Mouse (Mus musculus): ENCODE results near the gene Vwa8. TPM values are rescaled to one million over a fixed set of nuclear protein-coding genes. Genes with fewer than 3 reads are reported as not detected.
A peak's percentile ranks its signal among the peaks of the same experiment; 100 is the strongest.

Gene Vwa8
- polyA plus RNA-seq, 1 experiment from 2014 or later, result 22.7 TPM

GRCm38 (mm10) chr14:79031230-79031740 is 182.4 kb downstream of the Vwa8 start:
- ATAC-seq (ENCODE audit: insufficient number of reproducible peaks, low FRiP score), result no peak
- H3K36me3 ChIP-seq, result 0 out of 2 replicates have a peak, but pooled peaks cover 4% of the 10 kb centered on the region
- H3K4me2 ChIP-seq, result no peak overlapping the region
- H3K4me1 ChIP-seq (replicated peaks), result peaks cover 12% of the 10 kb centered on the region; the same call in 1 of the 2 replicates
- H3K9ac ChIP-seq, result no peak overlapping the region
- no peaks in the 10 kb centered on the region for H3K27me3 ChIP-seq (replicated peaks)
- WGBS, result 84% methylated on average over 8 of the region's 8 CpGs
- H3K4me3 ChIP-seq, result no peak overlapping the region
- no peak overlapping the region for H3K27ac ChIP-seq (ENCODE audit: poor library complexity, severe bottlenecking)
- no peaks in the 10 kb centered on the region for H3K9me3 ChIP-seq (replicated peaks)

- no peak for ATAC-seq (ENCODE audit: insufficient number of reproducible peaks, low FRiP score)
- no peak overlapping the region for H3K4me2 ChIP-seq
- H3K4me1 ChIP-seq (replicated peaks), result peaks cover 12% of the 10 kb centered on the region; the same call in 1 of the 2 replicates
- H3K9me3 ChIP-seq (replicated peaks), result no peaks in the 10 kb centered on the region
- WGBS, result 42% methylated on average over 6 of the region's 6 CpGs
- H3K4me3 ChIP-seq, result no peak overlapping the region
- H3K9ac ChIP-seq, result no peak overlapping the region
- no peak overlapping the region for H3K27ac ChIP-seq (ENCODE audit: poor library complexity, severe bottlenecking)
- peaks cover 10% of the 10 kb centered on the region; the same call in 1 of the 2 replicates for H3K36me3 ChIP-seq
- no peaks in the 10 kb centered on the region for H3K27me3 ChIP-seq (replicated peaks)
These were observed 184.5 kb downstream of the Vwa8 start for GRCm38 (mm10) chr14:79033396-79033795.

- Histone ChIP-seq H3K36me3 (peaks cover 10% of the 10 kb centered on the region; the same call in 1 of the 2 replicates), H3K9me3 (replicated peaks) (no peaks in the 10 kb centered on the region), H3K27ac (ENCODE audit: poor library complexity, severe bottlenecking) (no peak overlapping the region), H3K4me3 (no peak overlapping the region), H3K4me2 (no peak overlapping the region), H3K4me1 (replicated peaks) (peaks cover 12% of the 10 kb centered on the region; the same call in 1 of the 2 replicates), H3K27me3 (replicated peaks) (no peaks in the 10 kb centered on the region), H3K9ac (no peak overlapping the region)
- ATAC-seq (ENCODE audit: insufficient number of reproducible peaks, low FRiP score), result no peak
- WGBS, result 46% methylated on average over 9 of the region's 9 CpGs
These were observed 185.7 kb downstream of the Vwa8 start for GRCm38 (mm10) chr14:79034511-79034913.

- Histone ChIP-seq H3K4me2 (no peak overlapping the region), H3K4me1 (replicated peaks) (peaks cover 12% of the 10 kb centered on the region; the same call in 1 of the 2 replicates), H3K27ac (ENCODE audit: poor library complexity, severe bottlenecking) (no peak overlapping the region), H3K9me3 (replicated peaks) (no peaks in the 10 kb centered on the region), H3K27me3 (replicated peaks) (no peaks in the 10 kb centered on the region), H3K36me3 (peaks cover 13% of the 10 kb centered on the region), H3K4me3 (no peak overlapping the region), H3K9ac (no peak overlapping the region)
- 85% methylated on average over 9 of the region's 9 CpGs for WGBS
- no peak for ATAC-seq (ENCODE audit: insufficient number of reproducible peaks, low FRiP score)
These were observed 186.7 kb downstream of the Vwa8 start for GRCm38 (mm10) chr14:79035575-79035974.

GRCm38 (mm10) chr14:79047186-79047585 is 198.3 kb downstream of the Vwa8 start:
- Histone ChIP-seq H3K27me3 (replicated peaks) (no peaks in the 10 kb centered on the region), H3K36me3 (0 out of 2 replicates have a peak, but pooled peaks cover 2% of the 10 kb centered on the region), H3K27ac (ENCODE audit: poor library complexity, severe bottlenecking) (no peak overlapping the region), H3K4me3 (no peak overlapping the region), H3K9me3 (replicated peaks) (no peaks in the 10 kb centered on the region), H3K4me1 (replicated peaks) (no peaks in the 10 kb centered on the region), H3K4me2 (no peak overlapping the region), H3K9ac (no peak overlapping the region)
- no peak for ATAC-seq (ENCODE audit: insufficient number of reproducible peaks, low FRiP score)
- 58% methylated on average over 2 of the region's 2 CpGs for whole genome bisulfite sequencing

GRCm38 (mm10) chr14:79047956-79048355 is 199.1 kb downstream of the Vwa8 start:
- Histone ChIP-seq H3K4me1 (replicated peaks) (no peaks in the 10 kb centered on the region), H3K36me3 (0 out of 2 replicates have a peak, but pooled peaks cover 2% of the 10 kb centered on the region), H3K4me3 (no peak overlapping the region), H3K9me3 (replicated peaks) (no peaks in the 10 kb centered on the region), H3K27me3 (replicated peaks) (no peaks in the 10 kb centered on the region), H3K27ac (ENCODE audit: poor library complexity, severe bottlenecking) (no peak overlapping the region), H3K9ac (no peak overlapping the region), H3K4me2 (no peak overlapping the region)
- WGBS, result 80% methylated on average over 6 of the region's 6 CpGs
- ATAC-seq (ENCODE audit: insufficient number of reproducible peaks, low FRiP score), result no peak

- H3K4me3 ChIP-seq, result no peak overlapping the region
- no peak overlapping the region for H3K27ac ChIP-seq (ENCODE audit: poor library complexity, severe bottlenecking)
- no peaks in the 10 kb centered on the region for H3K27me3 ChIP-seq (replicated peaks)
- 73% methylated on average over 11 of the region's 11 CpGs for WGBS
- H3K36me3 ChIP-seq, result 0 out of 2 replicates have a peak, but pooled peaks cover 2% of the 10 kb centered on the region
- H3K4me1 ChIP-seq (replicated peaks), result no peaks in the 10 kb centered on the region
- H3K9me3 ChIP-seq (replicated peaks), result no peaks in the 10 kb centered on the region
- no peak overlapping the region for H3K4me2 ChIP-seq
- ATAC-seq (ENCODE audit: insufficient number of reproducible peaks, low FRiP score), result no peak
- H3K9ac ChIP-seq, result no peak overlapping the region
These were observed 200.7 kb downstream of the Vwa8 start for GRCm38 (mm10) chr14:79049544-79049943.

- H3K4me2 ChIP-seq, result no peak overlapping the region
- no peak overlapping the region for H3K4me3 ChIP-seq
- H3K27ac ChIP-seq (ENCODE audit: poor library complexity, severe bottlenecking), result no peak overlapping the region
- no peaks in the 10 kb centered on the region for H3K4me1 ChIP-seq (replicated peaks)
- no peak overlapping the region for H3K9ac ChIP-seq
- no peaks in the 10 kb centered on the region for H3K36me3 ChIP-seq
- H3K9me3 ChIP-seq (replicated peaks), result no peaks in the 10 kb centered on the region
- no peak for ATAC-seq (ENCODE audit: insufficient number of reproducible peaks, low FRiP score)
- 66% methylated on average over 3 of the region's 3 CpGs for WGBS
- no peaks in the 10 kb centered on the region for H3K27me3 ChIP-seq (replicated peaks)
These were observed 216.8 kb downstream of the Vwa8 start for GRCm38 (mm10) chr14:79065636-79066035.

- 98% methylated on average over 1 of the region's 1 CpGs for WGBS
- H3K4me1 ChIP-seq (replicated peaks), result peaks cover 6% of the 10 kb centered on the region
These were observed 220.7 kb downstream of the Vwa8 start for GRCm38 (mm10) chr14:79069515-79069914.

GRCm38 (mm10) chr14:79074786-79075185 is 225.9 kb downstream of the Vwa8 start:
- H3K27me3 ChIP-seq (replicated peaks), result no peaks in the 10 kb centered on the region
- peak overlapping the region; percentile 9; the same call in 1 of the 2 replicates for H3K27ac ChIP-seq (ENCODE audit: poor library complexity, severe bottlenecking)
- no peak overlapping the region for H3K4me3 ChIP-seq
- 48% methylated on average over 8 of the region's 8 CpGs for WGBS
- H3K9me3 ChIP-seq (replicated peaks), result no peaks in the 10 kb centered on the region
- no peak overlapping the region for H3K9ac ChIP-seq
- no peaks in the 10 kb centered on the region for H3K36me3 ChIP-seq
- H3K4me1 ChIP-seq (replicated peaks), result peaks cover 14% of the 10 kb centered on the region
- peak overlapping the region; percentile 21; the same call in 1 of the 2 replicates for H3K4me2 ChIP-seq
- ATAC-seq (ENCODE audit: insufficient number of reproducible peaks, low FRiP score), result no peak

More at GRCm38 (mm10) chr14:79069515-79069914, 220.7 kb downstream of the Vwa8 start:
- H3K36me3 ChIP-seq, result no peaks in the 10 kb centered on the region
- no peak overlapping the region for H3K9ac ChIP-seq
- H3K4me2 ChIP-seq, result no peak overlapping the region
- H3K9me3 ChIP-seq (replicated peaks), result no peaks in the 10 kb centered on the region
- no peak overlapping the region for H3K4me3 ChIP-seq
- no peak for ATAC-seq (ENCODE audit: insufficient number of reproducible peaks, low FRiP score)
- H3K27me3 ChIP-seq (replicated peaks), result no peaks in the 10 kb centered on the region
- no peak overlapping the region for H3K27ac ChIP-seq (ENCODE audit: poor library complexity, severe bottlenecking)

GRCm38 (mm10) chr14:79076560-79077300 is 227.9 kb downstream of the Vwa8 start:
- ATAC-seq (ENCODE audit: insufficient number of reproducible peaks, low FRiP score), result no peak
- no peaks in the 10 kb centered on the region for H3K9me3 ChIP-seq (replicated peaks)
- no peak overlapping the region for H3K4me3 ChIP-seq
- H3K27me3 ChIP-seq (replicated peaks), result no peaks in the 10 kb centered on the region
- no peaks in the 10 kb centered on the region for H3K36me3 ChIP-seq
- 67% methylated on average over 9 of the region's 9 CpGs for WGBS
- H3K4me2 ChIP-seq, result no peak overlapping the region
- peaks cover 14% of the 10 kb centered on the region for H3K4me1 ChIP-seq (replicated peaks)
- no peak overlapping the region for H3K9ac ChIP-seq
- no peak overlapping the region for H3K27ac ChIP-seq (ENCODE audit: poor library complexity, severe bottlenecking)

Measured in heart, embryonic 12.5 days (tissue).